Mouse (Mus musculus) lung, embryonic 15.5 days (tissue): Measurements from ENCODE around the gene Gm13277. TPM values are rescaled to one million over a fixed set of nuclear protein-coding genes. Genes with fewer than 3 reads are reported as not detected.
"Not testable (repeated sequence)": the region's sequence is repeated elsewhere in the genome, so short reads cannot be mapped to it uniquely, and the experiment has no call there.

Source experiments
- ATAC-seq: fragments of 200-750 bp; cut with Nextera tagmentation; 2 replicates; pipeline ENCODE4 v1.8.0; 2017; ENCODE audit warnings: moderate number of reproducible peaks, borderline replicate concordance; ENCODE audit not compliant: low FRiP score, low TSS enrichment; ENCODE audit errors: extremely low read depth
- H3K27ac ChIP-seq: fragments of 300-500 bp; sonication (generic); 2 replicates; pipeline ENCODE4 v1.5.1; 2015; ENCODE audit warnings: moderate library complexity, mild to moderate bottlenecking, inconsistent platforms
- H3K27me3 ChIP-seq: fragments of 300-500 bp; sonication (generic); 2 replicates; pipeline ENCODE4 v1.6.1; 2015; ENCODE audit warnings: inconsistent platforms
- H3K36me3 ChIP-seq: fragments of 300-500 bp; sonication (generic); 2 replicates; pipeline ENCODE4 v1.6.1; 2015; ENCODE audit warnings: inconsistent platforms
- H3K4me1 ChIP-seq: fragments of 300-500 bp; sonication (generic); 2 replicates; pipeline ENCODE4 v1.6.1; 2015; ENCODE audit warnings: inconsistent platforms
- H3K4me2 ChIP-seq: fragments of 300-500 bp; sonication (generic); 2 replicates; pipeline ENCODE4 v1.6.1; 2015; ENCODE audit warnings: inconsistent platforms, mild to moderate bottlenecking, moderate library complexity
- H3K4me3 ChIP-seq: fragments of 300-500 bp; sonication (generic); 2 replicates; pipeline ENCODE4 v1.5.1; 2015; ENCODE audit warnings: mild to moderate bottlenecking, inconsistent platforms
- H3K9ac ChIP-seq: fragments of 300-500 bp; sonication (generic); 2 replicates; pipeline ENCODE4 v1.6.1; 2015; ENCODE audit warnings: inconsistent platforms
- H3K9me3 ChIP-seq: fragments of 300-500 bp; sonication (generic); 2 replicates; pipeline ENCODE4 v1.6.1; 2016; ENCODE audit warnings: inconsistent platforms
- WGBS: fragments of 180-500 bp; shearing (Covaris S2); methylation state at CpG from one replicate; pipeline ENCODE4 v1.1.7; 2015; 5-methylcytosine and 5-hydroxymethylcytosine counted together
- polyA plus RNA-seq: library from polyadenylated mRNA; unstranded; fragments of >200 nt; fragmentation: Nextera tagmentation; extraction: Ambion mirVana; gene quantifications from 2 replicates; pipeline ENCODE4 v1.2.1, GENCODE M21; 2015

Gene Gm13277
- polyA plus RNA-seq, 1 experiment from 2014 or later: not detected

DNA sequence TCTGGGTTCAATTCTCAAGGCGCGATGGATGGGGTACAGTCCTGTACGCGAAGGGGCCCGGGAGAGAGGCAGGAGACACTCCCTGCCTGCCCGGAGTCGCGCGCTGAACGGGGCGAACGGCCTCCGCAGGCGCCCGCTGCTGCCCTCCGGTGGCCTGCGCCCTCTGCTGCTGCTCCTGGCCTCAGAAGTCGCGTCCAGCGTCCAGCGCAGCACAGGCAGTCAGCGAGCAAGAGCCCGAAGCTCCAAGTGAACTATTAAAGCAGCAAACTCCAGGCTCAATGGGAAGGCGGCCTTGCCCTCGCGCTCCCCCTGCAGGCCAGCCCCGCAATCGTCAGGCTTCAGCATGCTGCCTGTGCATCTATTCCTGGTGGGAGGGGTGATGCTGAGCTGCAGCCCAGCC is 28.0 kb upstream of the Gm13277 start:
- under 1% methylated on average over 22 of the region's 28 CpGs for WGBS

GRCm38 (mm10) chr4:88761776-88762175 is 26.7 kb upstream of the Gm13277 start:
- ATAC-seq, H3K4me2 ChIP-seq, H3K9me3 ChIP-seq, H3K27ac ChIP-seq, H3K4me1 ChIP-seq, H3K36me3 ChIP-seq, H3K27me3 ChIP-seq, H3K9ac ChIP-seq, H3K4me3 ChIP-seq: not testable (repeated sequence)
- WGBS: 55% methylated on average over 6 of the region's 8 CpGs

More for the DNA sequence above, 28.0 kb upstream of the Gm13277 start:
- not testable (repeated sequence) for ATAC-seq, H3K27me3 ChIP-seq, H3K9me3 ChIP-seq, H3K4me1 ChIP-seq, H3K36me3 ChIP-seq, H3K9ac ChIP-seq
- H3K4me3 ChIP-seq: peak overlapping the region; percentile 35
- H3K27ac ChIP-seq: peak overlapping the region; percentile 75
- peak overlapping the region; percentile 50 for H3K4me2 ChIP-seq

DNA sequence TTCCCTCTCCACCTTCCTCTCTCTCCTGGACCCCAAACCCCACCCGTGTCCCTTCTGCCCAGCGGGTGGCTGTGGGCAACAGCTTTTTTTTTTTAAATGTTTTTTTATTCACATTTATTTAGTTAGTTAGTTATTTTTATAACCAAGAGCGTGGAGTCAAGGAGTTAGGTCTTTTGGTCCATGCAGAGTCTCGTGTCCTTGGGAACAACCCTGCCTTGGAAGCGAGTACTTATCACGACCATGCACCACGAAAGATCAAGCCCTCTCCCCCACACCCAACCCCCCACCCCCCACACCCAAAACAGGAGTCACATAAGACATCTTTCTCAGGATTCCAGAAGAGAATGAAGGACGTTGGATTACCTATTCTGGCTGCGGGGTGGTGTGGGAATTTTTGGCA is 26.1 kb upstream of the Gm13277 start:
- not testable (repeated sequence) for H3K4me3 ChIP-seq, H3K4me2 ChIP-seq, H3K27ac ChIP-seq, ATAC-seq, H3K9me3 ChIP-seq, H3K27me3 ChIP-seq, H3K4me1 ChIP-seq, H3K9ac ChIP-seq, H3K36me3 ChIP-seq
- 47% methylated on average over 9 of the region's 9 CpGs for WGBS

GRCm38 (mm10) chr4:88763384-88764018 is 24.9 kb upstream of the Gm13277 start:
- Histone ChIP-seq H3K27ac (peak overlapping the region; percentile 77), H3K4me3 (peak overlapping the region; percentile 31), H3K9ac (peak overlapping the region; percentile 27; the same call in 1 of the 2 replicates), H3K4me2 (peak overlapping the region; percentile 50)
- not testable (repeated sequence) for ATAC-seq, H3K9me3 ChIP-seq, H3K36me3 ChIP-seq, H3K4me1 ChIP-seq, H3K27me3 ChIP-seq
- WGBS: 2% methylated on average over 41 of the region's 42 CpGs

DNA sequence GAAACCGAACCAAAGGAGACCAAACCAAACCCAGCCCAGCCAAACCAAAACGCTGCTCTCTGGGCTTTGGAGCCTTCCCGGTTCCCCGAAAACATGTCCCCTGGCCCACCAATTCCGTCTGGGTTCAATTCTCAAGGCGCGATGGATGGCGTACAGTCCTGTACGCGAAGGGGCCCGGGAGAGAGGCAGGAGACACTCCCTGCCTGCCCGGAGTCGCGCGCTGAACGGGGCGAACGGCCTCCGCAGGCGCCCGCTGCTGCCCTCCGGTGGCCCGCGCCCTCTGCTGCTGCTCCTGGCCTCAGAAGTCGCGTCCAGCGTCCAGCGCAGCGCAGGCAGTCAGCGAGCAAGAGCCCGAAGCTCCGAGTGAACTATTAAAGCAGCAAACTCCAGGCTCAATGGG is 14.9 kb upstream of the Gm13277 start, which contains the start of gene Gm13290:
Gm13290 (plus strand) TSS at position 301 of the 400 bp plus-strand sequence.
- H3K4me2 ChIP-seq, H3K27ac ChIP-seq, H3K36me3 ChIP-seq, H3K4me1 ChIP-seq, H3K4me3 ChIP-seq, H3K27me3 ChIP-seq, H3K9me3 ChIP-seq, ATAC-seq, H3K9ac ChIP-seq: not testable (repeated sequence)
- no CpG with 5 or more reads among the region's 32 CpGs for whole genome bisulfite sequencing

DNA sequence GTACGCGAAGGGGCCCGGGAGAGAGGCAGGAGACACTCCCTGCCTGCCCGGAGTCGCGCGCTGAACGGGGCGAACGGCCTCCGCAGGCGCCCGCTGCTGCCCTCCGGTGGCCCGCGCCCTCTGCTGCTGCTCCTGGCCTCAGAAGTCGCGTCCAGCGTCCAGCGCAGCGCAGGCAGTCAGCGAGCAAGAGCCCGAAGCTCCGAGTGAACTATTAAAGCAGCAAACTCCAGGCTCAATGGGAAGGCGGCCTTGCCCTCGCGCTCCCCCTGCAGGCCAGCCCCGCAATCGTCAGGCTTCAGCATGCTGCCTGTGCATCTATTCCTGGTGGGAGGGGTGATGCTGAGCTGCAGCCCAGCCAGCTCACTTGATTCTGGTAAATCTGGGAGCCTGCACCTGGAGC is 11.8 kb upstream of the Gm13277 start, which contains the start of gene Gm13289:
Gm13289 (plus strand) TSS at position 301 of the 400 bp plus-strand sequence.
- not testable (repeated sequence) for ATAC-seq, H3K4me3 ChIP-seq, H3K9me3 ChIP-seq, H3K9ac ChIP-seq, H3K4me2 ChIP-seq, H3K27me3 ChIP-seq, H3K36me3 ChIP-seq, H3K4me1 ChIP-seq, H3K27ac ChIP-seq
- WGBS: no CpG with 5 or more reads among the region's 29 CpGs

- not testable (repeated sequence) for H3K4me3 ChIP-seq, H3K27ac ChIP-seq, H3K4me1 ChIP-seq, H3K36me3 ChIP-seq, H3K9ac ChIP-seq, H3K9me3 ChIP-seq, H3K4me2 ChIP-seq, H3K27me3 ChIP-seq, ATAC-seq
- WGBS: no CpG with 5 or more reads among the region's 29 CpGs
Measured at GRCm38 (mm10) chr4:88779550-88779949, 8.9 kb upstream of the Gm13277 start, which contains the start of gene Gm13272. TSS of gene Gm13272 (plus strand) at chr4:88779850.

- not testable (repeated sequence) for H3K9ac ChIP-seq, H3K27ac ChIP-seq, H3K9me3 ChIP-seq, ATAC-seq, H3K4me3 ChIP-seq, H3K27me3 ChIP-seq, H3K36me3 ChIP-seq, H3K4me1 ChIP-seq, H3K4me2 ChIP-seq
- whole genome bisulfite sequencing: 50% methylated on average over 16 of the region's 18 CpGs
Measured at GRCm38 (mm10) chr4:88780320-88780719, 8.1 kb upstream of the Gm13277 start.

- not testable (repeated sequence) for H3K9me3 ChIP-seq, H3K9ac ChIP-seq, ATAC-seq, H3K36me3 ChIP-seq, H3K27me3 ChIP-seq, H3K4me1 ChIP-seq
- Histone ChIP-seq H3K4me3 (peak within 1 kb of the TSS; percentile 23; the same call in 1 of the 2 replicates), H3K27ac (peak within 1 kb of the TSS; percentile 75; the same call in 1 of the 2 replicates), H3K4me2 (peak within 1 kb of the TSS; percentile 51)
- 12% methylated on average over 4 of the region's 7 CpGs for WGBS
Measured at GRCm38 (mm10) chr4:88781831-88782230, 6.6 kb upstream of the Gm13277 start, which contains the start of gene Ifnz. TSS of gene Ifnz (plus strand) at chr4:88782131.

- H3K9me3 ChIP-seq, ATAC-seq, H3K9ac ChIP-seq, H3K36me3 ChIP-seq, H3K27me3 ChIP-seq, H3K4me1 ChIP-seq: not testable (repeated sequence)
- 0% methylated on average over 17 of the region's 31 CpGs for WGBS
- Histone ChIP-seq H3K27ac (peak overlapping the region; percentile 75; the same call in 1 of the 2 replicates), H3K4me2 (peak overlapping the region; percentile 51), H3K4me3 (peak overlapping the region; percentile 23; the same call in 1 of the 2 replicates)
Measured at GRCm38 (mm10) chr4:88782335-88782734, 6.1 kb upstream of the Gm13277 start.

DNA sequence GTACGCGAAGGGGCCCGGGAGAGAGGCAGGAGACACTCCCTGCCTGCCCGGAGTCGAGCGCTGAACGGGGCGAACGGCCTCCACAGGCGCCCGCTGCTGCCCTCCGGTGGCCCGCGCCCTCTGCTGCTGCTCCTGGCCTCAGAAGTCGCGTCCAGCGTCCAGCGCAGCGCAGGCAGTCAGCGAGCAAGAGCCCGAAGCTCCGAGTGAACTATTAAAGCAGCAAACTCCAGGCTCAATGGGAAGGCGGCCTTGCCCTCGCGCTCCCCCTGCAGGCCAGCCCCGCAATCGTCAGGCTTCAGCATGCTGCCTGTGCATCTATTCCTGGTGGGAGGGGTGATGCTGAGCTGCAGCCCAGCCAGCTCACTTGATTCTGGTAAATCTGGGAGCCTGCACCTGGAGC is 3.0 kb upstream of the Gm13277 start, which contains the start of gene Gm13276:
Gm13276 (plus strand) TSS at position 301 of the 400 bp plus-strand sequence.
- no CpG with 5 or more reads among the region's 27 CpGs for WGBS
- not testable (repeated sequence) for ATAC-seq, H3K9me3 ChIP-seq, H3K4me2 ChIP-seq, H3K27ac ChIP-seq, H3K27me3 ChIP-seq, H3K4me1 ChIP-seq, H3K36me3 ChIP-seq, H3K4me3 ChIP-seq, H3K9ac ChIP-seq

- not testable (repeated sequence) for H3K4me1 ChIP-seq, H3K4me2 ChIP-seq, H3K9me3 ChIP-seq, H3K9ac ChIP-seq, H3K36me3 ChIP-seq, ATAC-seq, H3K27ac ChIP-seq, H3K27me3 ChIP-seq, H3K4me3 ChIP-seq
- no CpG with 5 or more reads among the region's 28 CpGs for WGBS
Measured at GRCm38 (mm10) chr4:88791250-88791649, 2.8 kb downstream of the Gm13277 start, which contains the start of gene Gm13278. TSS of gene Gm13278 (plus strand) at chr4:88791550.
